Mouse (Mus musculus) midbrain, postnatal 0 days (tissue): ENCODE measurements around the gene Zfp36l3. TPM values are rescaled to one million over a fixed set of nuclear protein-coding genes. Genes with fewer than 3 reads are reported as not detected.
"Not testable (repeated sequence)": the region's sequence is repeated elsewhere in the genome, so short reads cannot be mapped to it uniquely, and the experiment has no call there.

Experiments used
- ATAC-seq: fragments of 200-750 bp; cut with Nextera tagmentation; 2 replicates; pipeline ENCODE4 v1.8.0; 2017; ENCODE audit warnings: moderate number of reproducible peaks, mild to moderate bottlenecking, moderate TSS enrichment, moderate library complexity; ENCODE audit not compliant: low FRiP score
- DNase-seq: peaks from one replicate; pipeline ENCODE4 v3.0.0-alpha.2; 2015; ENCODE audit warnings: low spot score
- H3K27ac ChIP-seq: fragments of 300-500 bp; sonication (generic); 2 replicates; pipeline ENCODE4 v1.5.1; 2014; ENCODE audit warnings: low read depth, mild to moderate bottlenecking, low read length, mixed read lengths
- H3K27me3 ChIP-seq: fragments of 300-500 bp; sonication (generic); 2 replicates; pipeline ENCODE4 v1.6.1; 2014; ENCODE audit warnings: low read length, control low read depth, mixed read lengths; ENCODE audit not compliant: insufficient read depth
- H3K36me3 ChIP-seq: fragments of 300-500 bp; sonication (generic); 2 replicates; pipeline ENCODE4 v1.6.1; 2014; ENCODE audit warnings: low read length, control low read depth, mixed read lengths; ENCODE audit not compliant: insufficient read depth
- H3K4me1 ChIP-seq: fragments of 300-500 bp; sonication (generic); 2 replicates; pipeline ENCODE4 v1.6.1; 2014; ENCODE audit warnings: mild to moderate bottlenecking, control low read depth, antibody characterized with exemption, low read length, mixed read lengths; ENCODE audit not compliant: insufficient read depth
- H3K4me2 ChIP-seq: fragments of 300-500 bp; sonication (generic); 2 replicates; pipeline ENCODE4 v1.6.1; 2014; ENCODE audit warnings: low read depth, mild to moderate bottlenecking, low read length, mixed read lengths; ENCODE audit not compliant: poor library complexity, severe bottlenecking
- H3K4me3 ChIP-seq: fragments of 300-500 bp; sonication (generic); 2 replicates; pipeline ENCODE4 v1.5.1; 2014; ENCODE audit warnings: low read depth, mild to moderate bottlenecking, low read length, moderate library complexity
- H3K9ac ChIP-seq: fragments of 300-500 bp; sonication (generic); replicated peaks from 2 replicates; pipeline ENCODE4 v1.6.1; 2014; ENCODE audit warnings: mild to moderate bottlenecking, low read length, moderate library complexity, mixed read lengths; ENCODE audit not compliant: poor library complexity, severe bottlenecking
- H3K9me3 ChIP-seq: fragments of 300-500 bp; sonication (generic); 2 replicates; pipeline ENCODE4 v1.6.1; 2016; ENCODE audit warnings: low read length, control low read depth
- CTCF ChIP-seq: IDR thresholded peaks from 2 replicates; pipeline ENCODE4 v1.5.1; 2016; ENCODE audit warnings: antibody characterized with exemption, mild to moderate bottlenecking
- WGBS: fragments of 180-500 bp; shearing (Covaris S2); extraction: QIAGEN DNeasy Blood & Tissue Kit; methylation state at CpG from one replicate; pipeline ENCODE4 v1.1.7; 2014; 5-methylcytosine and 5-hydroxymethylcytosine counted together
- polyA plus RNA-seq: library from polyadenylated mRNA; unstranded; fragments of >200 nt; fragmentation: Nextera tagmentation; extraction: Ambion mirVana; gene quantifications from 2 replicates; pipeline ENCODE4 v1.2.1, GENCODE M21; 2015
- total RNA-seq: library from RNA; depleted of rRNA; stranded (reverse); fragments of >200 nt; gene quantifications from 2 replicates; pipeline ENCODE4 v1.2.3, GENCODE M21; 2014; rRNA removed

Zfp36l3 gene
- total RNA-seq (not detected in 2 replicates), polyA plus RNA-seq (not detected in 2 replicates)

DNA sequence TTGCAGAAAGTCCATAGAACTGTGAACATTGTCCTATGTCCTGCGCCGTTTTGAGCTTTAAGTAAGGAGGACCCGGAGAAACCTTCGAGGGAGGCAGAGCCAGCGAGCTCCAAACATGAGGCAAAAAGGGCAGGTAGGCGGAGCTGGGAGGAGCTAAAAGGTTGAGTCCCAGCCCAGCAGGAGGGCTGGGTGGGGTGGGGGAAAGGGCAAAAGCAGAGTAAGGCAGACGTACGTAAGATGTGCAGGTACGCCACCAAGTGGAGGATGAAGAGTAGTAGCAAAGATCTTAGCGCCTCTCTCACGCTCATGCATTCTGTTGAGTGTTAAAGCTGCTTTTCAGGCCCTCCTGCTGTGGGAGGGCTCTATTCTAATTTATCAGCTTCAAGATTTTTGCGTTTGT is at the start of gene Zfp36l3:
Gene Zfp36l3 (minus strand): TSS at position 119 of the 400 bp plus-strand sequence.
- WGBS = 93% methylated on average over 12 of the region's 12 CpGs
- no peaks in the 10 kb centered on the region for H3K9me3 ChIP-seq
- H3K4me1 ChIP-seq = no peaks in the 10 kb centered on the region
- no peaks in the 10 kb centered on the region for H3K36me3 ChIP-seq
- DNase-seq = no peak
- H3K27ac ChIP-seq = no peak within 1 kb of the TSS
- no peak for ATAC-seq
- no peak within 1 kb of the TSS for H3K4me3 ChIP-seq
- H3K9ac ChIP-seq = no peak within 1 kb of the TSS
- no peaks in the 10 kb centered on the region for H3K27me3 ChIP-seq
- H3K4me2 ChIP-seq = no peak within 1 kb of the TSS
- no peak for TF ChIP-seq CTCF

DNA sequence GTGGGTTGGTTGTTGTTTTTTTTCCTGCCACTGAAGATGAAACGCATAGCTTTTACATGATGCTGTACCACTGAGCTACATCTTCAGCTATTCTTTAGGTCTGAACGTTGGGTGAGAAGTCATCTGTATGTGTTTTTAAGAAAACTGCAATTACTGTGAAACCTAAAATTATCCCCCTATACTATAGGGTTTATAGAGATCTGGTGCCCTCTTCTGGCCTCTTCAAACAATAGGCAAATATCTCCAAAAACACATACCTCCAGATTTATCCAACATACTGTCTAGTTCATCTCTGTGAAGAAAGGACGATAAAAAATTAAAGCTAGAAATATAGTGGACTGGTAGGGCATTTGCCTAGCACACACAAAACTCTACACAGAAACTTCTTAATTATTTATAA is 22.9 kb upstream of the Zfp36l3 start:
- no peak overlapping the region for H3K27ac ChIP-seq
- H3K4me1 ChIP-seq = no peaks in the 10 kb centered on the region
- no peaks in the 10 kb centered on the region for H3K36me3 ChIP-seq
- TF ChIP-seq CTCF = peak; percentile 64
- no peaks in the 10 kb centered on the region for H3K9me3 ChIP-seq
- no peak overlapping the region for H3K4me2 ChIP-seq
- no peaks in the 10 kb centered on the region for H3K27me3 ChIP-seq
- no peak overlapping the region for H3K9ac ChIP-seq
- no peak overlapping the region for H3K4me3 ChIP-seq
- 31% methylated on average over 3 of the region's 3 CpGs for WGBS
- peak; percentile 45 for DNase-seq
- no peak for ATAC-seq

DNA sequence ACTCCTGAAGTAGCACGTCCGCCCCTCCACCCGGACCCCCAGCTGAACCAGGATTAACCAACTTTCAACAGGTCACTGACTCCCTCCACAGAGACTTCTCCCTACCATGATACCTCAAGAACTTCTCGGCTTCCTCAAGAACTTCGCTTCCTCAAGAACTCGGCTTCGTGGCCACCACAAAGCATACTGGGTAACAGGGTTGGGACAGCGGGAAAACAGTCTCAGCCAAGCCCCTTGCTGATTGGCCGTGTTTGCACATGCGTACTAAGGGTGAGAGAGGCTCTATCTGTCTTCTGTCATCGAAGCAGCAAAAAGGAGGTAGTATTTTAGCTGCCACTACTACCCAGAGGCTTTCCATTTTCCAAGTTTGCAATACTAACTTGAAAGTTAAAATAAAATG is 21.3 kb upstream of the Zfp36l3 start, which contains the start of gene Xlr:
Gene Xlr (minus strand): TSS at position 188 of the 400 bp plus-strand sequence.
- not testable (repeated sequence) for H3K36me3 ChIP-seq, ATAC-seq, DNase-seq, H3K9ac ChIP-seq, H3K9me3 ChIP-seq, H3K4me3 ChIP-seq, H3K4me2 ChIP-seq, H3K4me1 ChIP-seq, H3K27ac ChIP-seq, H3K27me3 ChIP-seq
- WGBS = 80% methylated on average over 10 of the region's 11 CpGs

DNA sequence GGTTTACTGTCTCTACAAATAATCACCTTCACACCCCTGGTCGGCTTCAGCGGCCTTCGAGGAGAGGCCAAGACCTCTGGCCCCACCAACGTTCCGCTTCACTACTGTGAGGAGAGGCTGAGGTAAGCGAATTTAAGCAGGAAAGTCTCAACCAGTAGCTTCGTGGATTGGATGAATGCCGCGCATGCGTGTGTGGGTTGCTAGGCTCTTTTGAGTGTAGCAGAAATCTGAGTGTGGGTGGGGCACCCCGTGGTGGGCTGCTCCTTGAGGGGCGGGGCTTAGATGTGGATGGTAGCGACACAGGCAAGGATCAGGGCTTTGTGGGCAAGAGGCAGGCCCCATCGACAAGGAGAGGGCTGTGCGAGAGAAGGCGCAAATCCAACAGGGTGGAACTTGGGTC is 18.5 kb downstream of the Zfp36l3 start, which contains the start of gene 1700013H16Rik:
Gene 1700013H16Rik (minus strand): TSS at position 96 of the 400 bp plus-strand sequence.
- DNase-seq (no peak), ATAC-seq (no peak)
- H3K4me2 ChIP-seq = no peak within 1 kb of the TSS
- H3K27ac ChIP-seq = no peak within 1 kb of the TSS
- H3K9ac ChIP-seq = no peak within 1 kb of the TSS
- no peaks in the 10 kb centered on the region for H3K4me1 ChIP-seq
- no peaks in the 10 kb centered on the region for H3K36me3 ChIP-seq
- WGBS = 91% methylated on average over 16 of the region's 16 CpGs
- TF ChIP-seq CTCF = no peak
- no peaks in the 10 kb centered on the region for H3K27me3 ChIP-seq
- H3K4me3 ChIP-seq = no peak within 1 kb of the TSS
- H3K9me3 ChIP-seq = peaks cover 5% of the 10 kb centered on the region; the same call in 1 of the 2 replicates

DNA sequence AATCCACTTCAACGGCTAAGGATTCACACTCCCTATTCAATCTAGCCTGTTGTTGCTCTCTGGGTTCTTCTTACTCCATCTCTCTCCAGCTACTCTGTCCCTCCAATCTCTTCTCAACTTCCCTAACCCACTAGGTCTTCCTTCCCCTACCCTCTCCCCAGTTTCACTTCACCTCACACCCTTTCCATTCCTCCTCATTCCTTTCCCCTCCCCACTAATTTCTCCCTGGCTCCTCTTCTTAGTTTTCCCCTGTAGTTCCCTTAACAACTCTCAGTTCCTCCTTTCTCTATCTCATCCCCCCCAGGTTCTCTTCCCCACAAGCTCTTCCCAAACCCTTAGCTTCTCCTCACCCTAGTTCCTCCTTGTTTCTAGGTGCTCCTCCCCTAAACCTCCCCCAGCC is 23.3 kb downstream of the Zfp36l3 start:
- Histone ChIP-seq H3K27me3 (no peaks in the 10 kb centered on the region), H3K4me1 (no peaks in the 10 kb centered on the region), H3K4me2 (no peak overlapping the region), H3K9ac (no peak overlapping the region), H3K36me3 (no peaks in the 10 kb centered on the region), H3K27ac (no peak overlapping the region), H3K4me3 (no peak overlapping the region), H3K9me3 (peaks cover 5% of the 10 kb centered on the region; the same call in 1 of the 2 replicates)
- ATAC-seq (no peak), DNase-seq (no peak)
- WGBS = 71% methylated on average over 1 of the region's 1 CpGs
- no peak for TF ChIP-seq CTCF

DNA sequence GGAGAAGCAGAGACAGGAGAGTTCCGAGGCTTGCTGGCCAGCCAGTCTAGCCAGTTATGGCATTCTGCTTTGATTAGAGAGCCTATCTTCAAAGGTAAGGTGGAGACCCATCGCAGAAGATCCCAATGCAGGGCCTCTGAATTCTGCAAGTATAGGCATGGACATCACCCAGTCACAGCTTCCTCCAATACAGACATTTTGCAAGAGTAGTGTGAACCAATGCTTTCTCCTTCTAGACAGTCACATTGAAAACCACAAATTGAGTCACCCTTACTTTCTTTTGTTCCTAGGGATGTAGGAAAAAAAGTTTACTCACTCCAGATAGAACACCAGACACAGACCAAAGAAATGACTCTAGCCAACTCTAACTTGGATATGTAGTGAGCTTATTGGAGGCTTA is 47.2 kb downstream of the Zfp36l3 start:
- Histone ChIP-seq H3K27ac (no peak overlapping the region), H3K4me1 (no peaks in the 10 kb centered on the region), H3K9me3 (no peaks in the 10 kb centered on the region), H3K36me3 (no peaks in the 10 kb centered on the region), H3K4me2 (no peak overlapping the region), H3K9ac (no peak overlapping the region), H3K27me3 (no peaks in the 10 kb centered on the region), H3K4me3 (no peak overlapping the region)
- ATAC-seq (no peak), DNase-seq (no peak)
- no peak for TF ChIP-seq CTCF
- 86% methylated on average over 2 of the region's 2 CpGs for WGBS
